Mouse (Mus musculus): ENCODE measurements around the gene Kdm5b. TPM values are rescaled to one million over a fixed set of nuclear protein-coding genes. Genes with fewer than 3 reads are reported as not detected.
A peak's percentile ranks its signal among the peaks of the same experiment; 100 is the strongest.

Kdm5b gene
- total RNA-seq, 2 experiments from 2014 or later: 27.8 to 28.6 TPM

GRCm38 (mm10) chr1:134591773-134592172 lies 31.8 kb downstream of the Kdm5b start:
- DNase-seq: no peak

- DNase-seq: no peak
Measured at GRCm38 (mm10) chr1:134597339-134598054, 37.5 kb downstream of the Kdm5b start.

- no peak for DNase-seq
Measured at GRCm38 (mm10) chr1:134604086-134604485, 44.1 kb downstream of the Kdm5b start.

- no peak for DNase-seq
Measured at GRCm38 (mm10) chr1:134605670-134606069, 45.7 kb downstream of the Kdm5b start.

GRCm38 (mm10) chr1:134606381-134606780 lies 46.4 kb downstream of the Kdm5b start:
- no peak for DNase-seq

GRCm38 (mm10) chr1:134607279-134607678 lies 47.3 kb downstream of the Kdm5b start:
- no peak for DNase-seq

GRCm38 (mm10) chr1:134609172-134609571 lies 49.2 kb downstream of the Kdm5b start:
- no peak for DNase-seq

- DNase-seq: no peak
Measured at GRCm38 (mm10) chr1:134614554-134614953, 54.6 kb downstream of the Kdm5b start.

- DNase-seq: no peak
Measured at GRCm38 (mm10) chr1:134614988-134615387, 55.0 kb downstream of the Kdm5b start.

- no peak for DNase-seq
Measured at GRCm38 (mm10) chr1:134617656-134618055, 57.7 kb downstream of the Kdm5b start.

- no peak for DNase-seq
Measured at GRCm38 (mm10) chr1:134625325-134625724, 65.4 kb downstream of the Kdm5b start.

GRCm38 (mm10) chr1:134629455-134629854 lies 69.5 kb downstream of the Kdm5b start:
- DNase-seq: no peak

- no peak for DNase-seq
Measured at GRCm38 (mm10) chr1:134634296-134634695, 74.3 kb downstream of the Kdm5b start.

GRCm38 (mm10) chr1:134636245-134636644 lies 76.3 kb downstream of the Kdm5b start:
- no peak for DNase-seq

- peak; percentile 42 for DNase-seq
Measured at GRCm38 (mm10) chr1:134636684-134637083, 76.7 kb downstream of the Kdm5b start.

- no peak for DNase-seq
Measured at GRCm38 (mm10) chr1:134638041-134638440, 78.1 kb downstream of the Kdm5b start.

GRCm38 (mm10) chr1:134638522-134638921 lies 78.6 kb downstream of the Kdm5b start:
- peak; percentile 66 for DNase-seq

- DNase-seq: no peak
Measured at GRCm38 (mm10) chr1:134639460-134639859, 79.5 kb downstream of the Kdm5b start.

GRCm38 (mm10) chr1:134641507-134641906 lies 81.5 kb downstream of the Kdm5b start:
- peak; percentile 33 for DNase-seq

- no peak for DNase-seq
Measured at GRCm38 (mm10) chr1:134643702-134644101, 83.7 kb downstream of the Kdm5b start.

GRCm38 (mm10) chr1:134645408-134646200 lies 85.6 kb downstream of the Kdm5b start:
- DNase-seq: no peak

- peak; percentile 33 for DNase-seq
Measured at GRCm38 (mm10) chr1:134646261-134646962, 86.4 kb downstream of the Kdm5b start, which contains the start of gene Syt2. TSS of gene Syt2 (plus strand) at chr1:134646677.

- no peak for DNase-seq
Measured at GRCm38 (mm10) chr1:134646963-134647282, 87.0 kb downstream of the Kdm5b start.

Measured in heart, postnatal 4 days (tissue).